Mouse (Mus musculus): ENCODE measurements around the gene As3mt. TPM values are rescaled to one million over a fixed set of nuclear protein-coding genes. Genes with fewer than 3 reads are reported as not detected.
"Not testable (repeated sequence)": the region's sequence is repeated elsewhere in the genome, so short reads cannot be mapped to it uniquely, and the experiment has no call there.

Gene As3mt
- total RNA-seq, 2 experiments from 2014 or later: 87.8 to 90.3 TPM

- DNase-seq: no peak
Observed at GRCm38 (mm10) chr19:46697840-46698517, 9.3 kb upstream of the As3mt start.

- DNase-seq: no peak
Observed at GRCm38 (mm10) chr19:46699011-46699481, 8.2 kb upstream of the As3mt start.

- no peak for DNase-seq
Observed at GRCm38 (mm10) chr19:46701156-46701555, 6.1 kb upstream of the As3mt start.

- no peak for DNase-seq
Observed at GRCm38 (mm10) chr19:46705779-46706495, 1.3 kb upstream of the As3mt start.

GRCm38 (mm10) chr19:46706540-46707295, 540 bp upstream of the As3mt start:
- DNase-seq: no peak

- DNase-seq: no peak
Observed at GRCm38 (mm10) chr19:46710614-46711013, 3.4 kb downstream of the As3mt start.

GRCm38 (mm10) chr19:46714234-46714633, 7.0 kb downstream of the As3mt start:
- no peak for DNase-seq

GRCm38 (mm10) chr19:46715016-46715415, 7.8 kb downstream of the As3mt start:
- DNase-seq: no peak

GRCm38 (mm10) chr19:46718150-46718549, 10.9 kb downstream of the As3mt start:
- DNase-seq: no peak

- DNase-seq: no peak
Observed at GRCm38 (mm10) chr19:46724411-46724810, 17.2 kb downstream of the As3mt start.

- DNase-seq: no peak
Observed at GRCm38 (mm10) chr19:46726142-46726541, 18.9 kb downstream of the As3mt start.

- no peak for DNase-seq
Observed at GRCm38 (mm10) chr19:46727140-46727736, 20.0 kb downstream of the As3mt start.

- no peak for DNase-seq
Observed at GRCm38 (mm10) chr19:46727945-46728540, 20.8 kb downstream of the As3mt start.

- no peak for DNase-seq
Observed at GRCm38 (mm10) chr19:46728909-46729308, 21.7 kb downstream of the As3mt start.

GRCm38 (mm10) chr19:46731351-46731750, 24.1 kb downstream of the As3mt start:
- DNase-seq: no peak

- not testable (repeated sequence) for DNase-seq
Observed at GRCm38 (mm10) chr19:46732673-46733072, 25.4 kb downstream of the As3mt start.

GRCm38 (mm10) chr19:46733626-46734025, 26.4 kb downstream of the As3mt start:
- no peak for DNase-seq

GRCm38 (mm10) chr19:46735241-46735640, 28.0 kb downstream of the As3mt start:
- DNase-seq: no peak

GRCm38 (mm10) chr19:46737106-46737505, 29.8 kb downstream of the As3mt start:
- no peak for DNase-seq

- DNase-seq: no peak
Observed at GRCm38 (mm10) chr19:46740341-46741008, 33.2 kb downstream of the As3mt start.

GRCm38 (mm10) chr19:46741574-46741973, 34.3 kb downstream of the As3mt start:
- no peak for DNase-seq

All from gastrocnemius, postnatal 25 days (tissue).